Mouse (Mus musculus) hindbrain, embryonic 13.5 days (tissue): ENCODE results near the gene Klhl15. TPM values are rescaled to one million over a fixed set of nuclear protein-coding genes. Genes with fewer than 3 reads are reported as not detected.

ENCODE experiments used
- ATAC-seq: fragments of 200-750 bp; cut with Nextera tagmentation; 2 replicates; pipeline ENCODE4 v1.8.0; 2017; ENCODE audit warnings: moderate TSS enrichment; ENCODE audit not compliant: low FRiP score
- H3K27ac ChIP-seq: fragments of 300-500 bp; sonication (generic); 2 replicates; pipeline ENCODE4 v1.5.1; 2015; ENCODE audit warnings: inconsistent platforms, mild to moderate bottlenecking, moderate library complexity
- H3K27me3 ChIP-seq: fragments of 300-500 bp; sonication (generic); 2 replicates; pipeline ENCODE4 v1.6.1; 2015; ENCODE audit warnings: mild to moderate bottlenecking, inconsistent platforms
- H3K36me3 ChIP-seq: fragments of 300-500 bp; sonication (generic); 2 replicates; pipeline ENCODE4 v1.6.1; 2015; ENCODE audit warnings: mild to moderate bottlenecking, inconsistent platforms
- H3K4me1 ChIP-seq: fragments of 300-500 bp; sonication (generic); replicated peaks from 2 replicates; pipeline ENCODE4 v1.6.1; 2015; ENCODE audit warnings: inconsistent platforms
- H3K4me2 ChIP-seq: fragments of 300-500 bp; sonication (generic); 2 replicates; pipeline ENCODE4 v1.6.1; 2015; ENCODE audit warnings: inconsistent platforms, mild to moderate bottlenecking, moderate library complexity
- H3K4me3 ChIP-seq: fragments of 300-500 bp; sonication (generic); 2 replicates; pipeline ENCODE4 v1.5.1; 2015; ENCODE audit warnings: mild to moderate bottlenecking, inconsistent platforms
- H3K9ac ChIP-seq: fragments of 300-500 bp; sonication (generic); 2 replicates; pipeline ENCODE4 v1.6.1; 2015; ENCODE audit warnings: mild to moderate bottlenecking, inconsistent platforms
- H3K9me3 ChIP-seq: fragments of 300-500 bp; sonication (generic); 2 replicates; pipeline ENCODE4 v1.6.1; 2016; ENCODE audit warnings: inconsistent platforms
- WGBS: fragments of 180-500 bp; shearing (Covaris S2); methylation state at CpG from one replicate; pipeline ENCODE4 v1.1.7; 2015; 5-methylcytosine and 5-hydroxymethylcytosine counted together
- microRNA-seq: library from miRNA; unstranded; fragments of <30 nt; microRNA quantifications from one replicate; pipeline ENCODE4, GENCODE M21; 2016
- polyA plus RNA-seq: library from polyadenylated mRNA; unstranded; fragments of >200 nt; fragmentation: Nextera tagmentation; extraction: Ambion mirVana; gene quantifications from 2 replicates; pipeline ENCODE4 v1.2.1, GENCODE M21; 2015

Klhl15 gene
- polyA plus RNA-seq, 1 experiment from 2014 or later: 9.7 TPM

DNA sequence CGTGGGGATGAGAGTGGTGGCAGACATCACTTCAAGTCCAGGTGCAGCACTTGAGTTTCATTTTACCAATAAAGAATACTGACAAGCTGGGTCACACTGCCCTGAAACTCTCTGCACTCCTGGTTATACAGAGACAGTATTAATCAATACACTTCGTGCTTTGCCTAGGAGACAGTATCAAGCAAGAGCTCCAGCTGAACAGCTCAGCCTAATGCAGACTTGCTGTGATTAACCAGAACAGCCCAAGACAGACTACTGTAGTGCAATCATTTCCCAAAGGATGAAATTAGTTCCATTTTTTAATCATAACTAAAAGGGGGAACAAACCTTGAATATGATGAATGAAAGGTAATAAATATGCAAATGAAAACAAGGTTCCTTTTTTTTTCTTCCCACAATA is 68.5 kb downstream of the Klhl15 start:
- Histone ChIP-seq H3K4me1 (no peaks in the 10 kb centered on the region), H3K4me2 (no peak overlapping the region), H3K9me3 (no peaks in the 10 kb centered on the region), H3K9ac (no peak overlapping the region), H3K27ac (no peak overlapping the region), H3K36me3 (no peaks in the 10 kb centered on the region), H3K4me3 (no peak overlapping the region), H3K27me3 (peaks cover 65% of the 10 kb centered on the region)
- 44% methylated on average over 2 of the region's 2 CpGs for WGBS
- 0 out of 2 replicates have a peak, but pooled peaks have one; percentile 66 for ATAC-seq

DNA sequence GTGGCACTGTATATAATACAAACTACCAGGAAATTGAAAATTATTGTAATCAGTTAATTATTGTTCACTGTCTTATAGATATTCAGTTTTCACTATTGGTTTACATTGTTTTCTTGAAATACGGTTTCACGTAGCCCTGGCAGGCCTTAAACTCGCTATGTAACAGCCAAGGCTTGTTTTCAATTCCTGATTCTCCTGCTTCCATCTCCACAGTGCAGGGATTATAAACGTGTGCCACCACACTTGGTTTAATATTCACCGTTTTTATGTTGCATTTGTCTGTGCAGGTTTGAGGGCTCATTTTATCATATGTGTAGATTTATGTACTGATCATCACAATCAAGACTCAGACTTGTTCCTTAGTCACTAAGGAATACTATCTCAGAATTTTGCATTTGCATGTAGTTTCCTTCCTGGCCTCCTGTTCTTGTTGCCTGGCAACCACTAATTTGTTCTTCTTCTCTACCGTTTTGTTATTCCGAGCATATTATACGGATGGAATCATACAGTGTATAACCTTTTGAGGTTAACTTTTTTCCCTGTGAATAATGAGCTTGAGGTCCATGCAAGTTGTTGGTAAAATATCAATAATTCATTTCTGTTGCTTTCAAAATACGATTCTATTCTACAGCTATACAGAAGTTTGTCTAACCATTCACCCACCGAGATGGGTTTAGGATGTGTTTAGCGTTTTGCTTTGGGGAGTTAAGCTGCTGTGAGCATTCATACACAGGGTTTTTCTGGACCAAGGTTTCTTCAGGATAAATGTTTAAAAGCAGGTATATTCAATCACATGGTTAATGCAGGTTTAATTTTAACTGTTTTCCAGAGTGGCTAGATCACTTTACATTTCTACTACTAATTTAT is 86.9 kb downstream of the Klhl15 start:
- peaks cover 60% of the 10 kb centered on the region for H3K27me3 ChIP-seq
- no peaks in the 10 kb centered on the region for H3K36me3 ChIP-seq
- no peaks in the 10 kb centered on the region for H3K9me3 ChIP-seq
- no peak overlapping the region for H3K9ac ChIP-seq
- WGBS: 59% methylated on average over 11 of the region's 11 CpGs
- ATAC-seq: no peak
- no peak overlapping the region for H3K4me2 ChIP-seq
- no peak overlapping the region for H3K4me3 ChIP-seq
- no peak overlapping the region for H3K27ac ChIP-seq
- no peaks in the 10 kb centered on the region; the same call in 1 of the 2 replicates for H3K4me1 ChIP-seq

Small RNAs within 50 kb of the gene (microRNA-seq; reads per million reads assigned to microRNA genes)
- not detected for gene Mir7673

Other genes with a start within 250 kb of the Klhl15 start
- gene Zfx, start 110.9 kb upstream of the Klhl15 start, polyA plus RNA-seq: 23.6 and 26.0 TPM in 2 replicates
- 87.1 and 93.1 TPM in 2 replicates for gene Eif2s3x, start 21.7 kb upstream of the Klhl15 start, polyA plus RNA-seq
- 0.06 and 0.26 TPM in 2 replicates for gene Fam90a1b, start 132.2 kb downstream of the Klhl15 start, polyA plus RNA-seq
- 133 and 135 TPM in 2 replicates for gene Apoo, start 132.5 kb downstream of the Klhl15 start, polyA plus RNA-seq